In genomic region chr15:25580731-25581130, GRCm38 (mm10) we compare ENCODE assay signal across 9 mouse cellular contexts. TPM values are rescaled to one million over a fixed set of nuclear protein-coding genes. Genes with fewer than 3 reads are reported as not detected.
A peak's percentile ranks its signal among the peaks of the same experiment; 100 is the strongest.
DNase-seq lines count a peak whose midpoint lies in the region; ATAC-seq lines count a peak whose summit lies in the region.
"Had no signal": no experiment of that assay in that cellular context is flagged by ENCODE, and none has a peak within 500 bp of the region (broad histone marks: within the 10 kb centered on the region; RNA-seq: fewer than 3 reads in every experiment).

No protein-coding gene starts in this region.

- H3K27me3 ChIP-seq in kidney, embryonic 14.5 days (ENCODE audit: control insufficient read depth, insufficient read depth, low read length), result no peaks in the 10 kb centered on the region
- no peaks in the 10 kb centered on the region for H3K27me3 ChIP-seq in heart, embryonic 11.5 days (ENCODE audit: control insufficient read depth, insufficient read depth, low read length)
- H3K27me3 ChIP-seq: stomach, embryonic 15.5 days had no signal

- peaks cover 8% of the 10 kb centered on the region for H3K4me1 ChIP-seq in kidney, embryonic 14.5 days (ENCODE audit: control insufficient read depth, insufficient read depth, low read length)
- no peaks in the 10 kb centered on the region; the same call in 1 of the 2 replicates for H3K4me1 ChIP-seq in heart, embryonic 11.5 days (ENCODE audit: control insufficient read depth, insufficient read depth, low read length)
- H3K4me1 ChIP-seq: stomach, embryonic 15.5 days had no signal

- no peak overlapping the region for H3K9ac ChIP-seq in kidney, embryonic 14.5 days (ENCODE audit: low read depth, low read length)
- no peak overlapping the region for H3K9ac ChIP-seq in heart, embryonic 11.5 days (ENCODE audit: low read depth, low read length)
- H3K9ac ChIP-seq: stomach, embryonic 15.5 days had no signal

- no peak overlapping the region for H3K4me3 ChIP-seq in kidney, embryonic 14.5 days (ENCODE audit: low read length)
- no peak overlapping the region for H3K4me3 ChIP-seq in heart, embryonic 11.5 days (ENCODE audit: low read depth, low read length)
- H3K4me3 ChIP-seq: stomach, embryonic 15.5 days had no signal

- H3K4me2 ChIP-seq in kidney, embryonic 14.5 days (replicated peaks; ENCODE audit: low read depth, low read length), result no peak overlapping the region
- H3K4me2 ChIP-seq in heart, embryonic 11.5 days, result no peak overlapping the region
- H3K4me2 ChIP-seq: stomach, embryonic 15.5 days had no signal

- DNase-seq in kidney, adult 18-20 months, result no peak
- DNase-seq in adrenal gland, postnatal 25 days, result peak; percentile 68
- peak; percentile 43 for DNase-seq in lung, postnatal 10 days
- DNase-seq in layer of hippocampus, postnatal 14 days (ENCODE audit: low spot score in 2 of 2), result no peak

- no peak overlapping the region for H3K27ac ChIP-seq in kidney, embryonic 14.5 days (ENCODE audit: low read depth, low read length)
- 0 out of 2 replicates have a peak overlapping the region, but pooled peaks have one; percentile 22 for H3K27ac ChIP-seq in heart, embryonic 11.5 days (ENCODE audit: low read depth, low read length)
- H3K27ac ChIP-seq: stomach, embryonic 15.5 days had no signal

- peak; percentile 46; the same call in 1 of the 2 replicates for ATAC-seq in kidney, embryonic 14.5 days (ENCODE audit: low FRiP score, low TSS enrichment)
- no peak for ATAC-seq in heart, embryonic 11.5 days (replicated peaks; ENCODE audit: insufficient number of reproducible peaks, low FRiP score, low TSS enrichment)
- ATAC-seq in erythroblast, adult 5-6 weeks (replicated peaks; ENCODE audit: low FRiP score, poor library complexity, severe bottlenecking), result no peak
- no peak for ATAC-seq in activated CD4-positive, CD25-positive, alpha-beta regulatory T cell, adult 4 months

- no peaks in the 10 kb centered on the region for H3K9me3 ChIP-seq in kidney, embryonic 14.5 days (ENCODE audit: control insufficient read depth, low read length)
- H3K9me3 ChIP-seq in heart, embryonic 11.5 days (replicated peaks; ENCODE audit: control insufficient read depth, low read length), result no peaks in the 10 kb centered on the region
- H3K9me3 ChIP-seq: stomach, embryonic 15.5 days had no signal

- no peaks in the 10 kb centered on the region for H3K36me3 ChIP-seq in kidney, embryonic 14.5 days (ENCODE audit: control insufficient read depth, insufficient read depth, low read length)
- no peaks in the 10 kb centered on the region for H3K36me3 ChIP-seq in heart, embryonic 11.5 days (ENCODE audit: control insufficient read depth, insufficient read depth, low read length)
- H3K36me3 ChIP-seq: stomach, embryonic 15.5 days had no signal

- 57% methylated on average over 6 of the region's 6 CpGs for WGBS in kidney, embryonic 14.5 days
- WGBS in heart, embryonic 11.5 days (ENCODE audit: insufficient replicate concordance), result 31% methylated on average over 6 of the region's 6 CpGs

RNA-seq across cellular contexts. Expression of gene Myo10, which starts 41.6 kb away (rescaled TPM):
- polyA plus RNA-seq in kidney, embryonic 14.5 days (2014; fragmentation: Nextera tagmentation; extraction: Ambion mirVana), result 34.0 and 52.2 TPM in 2 replicates
- total RNA-seq in adrenal gland, postnatal 25 days (2021), result 92.8 and 107 TPM in 2 replicates
- 11.5 and 15.4 TPM in 2 replicates for polyA plus RNA-seq in heart, embryonic 11.5 days (2014; fragmentation: Nextera tagmentation; extraction: Ambion mirVana)
- total RNA-seq in layer of hippocampus, postnatal 14 days (2021), result 10 to 100 TPM; 49.5 to 57.6 TPM
- 1.7 and 2.1 TPM in 2 replicates for total RNA-seq in erythroblast, adult 5-6 weeks (2015; ENCODE audit: low replicate concordance)
- 5.9 and 6.0 TPM in 2 replicates for total RNA-seq in erythroblast, adult 5-6 weeks (2017; ENCODE audit: low replicate concordance)
- polyA plus RNA-seq in activated CD4-positive, CD25-positive, alpha-beta regulatory T cell, adult 4 months (2017; shearing (Covaris generic)), result 1 to 10 TPM in 1 of 2 experiments, under 1 TPM in 1; 0.60 to 1.4 TPM

Comparison
In these comparisons a context has a peak if more than half of its experiments do, and no peak if none do; other contexts are left out.
1. DNase-seq: peak in adrenal gland, postnatal 25 days (single experiment) and lung, postnatal 10 days (single experiment); none in kidney, adult 18-20 months (single experiment) and layer of hippocampus, postnatal 14 days (0 of 2).
2. RNA of gene Myo10, which starts 41.6 kb away (total RNA-seq): 92.8 to 107 TPM in adrenal gland, postnatal 25 days and 49.5 to 57.6 TPM in layer of hippocampus, postnatal 14 days; 1.7 to 6.0 TPM in erythroblast, adult 5-6 weeks; every median in the first group is over 4 times any median in the second.